Mouse (Mus musculus) heart, adult 2 months (tissue): ENCODE data around the gene Syngap1. TPM values are rescaled to one million over a fixed set of nuclear protein-coding genes. Genes with fewer than 3 reads are reported as not detected.

Experiments
- DNase-seq, 2 experiments: peaks; one replicate each; pipeline ENCODE4 v3.0.0; 2021
- H3K27ac ChIP-seq: fragments of 200-600 bp; 2 replicates; pipeline ENCODE4 v1.8.1; 2022
- H3K27me3 ChIP-seq: fragments of 200-500 bp; 2 replicates; pipeline ENCODE4 v1.6.1; 2012; ENCODE audit warnings: mild to moderate bottlenecking, low read length, inconsistent platforms, mixed read lengths; ENCODE audit not compliant: control insufficient read depth, insufficient read depth
- H3K36me3 ChIP-seq: fragments of 200-500 bp; 2 replicates; pipeline ENCODE4 v1.6.1; 2012; ENCODE audit warnings: low read length, inconsistent platforms; ENCODE audit not compliant: control insufficient read depth, insufficient read depth
- H3K4me1 ChIP-seq: fragments of 200-500 bp; 2 replicates; pipeline ENCODE4 v1.6.1; 2011; ENCODE audit warnings: low read length; ENCODE audit not compliant: control insufficient read depth, insufficient read depth
- H3K4me3 ChIP-seq: fragments of 200-600 bp; 2 replicates; pipeline ENCODE4 v1.8.1; 2022
- H3K79me2 ChIP-seq: fragments of 200-500 bp; replicated peaks from 2 replicates; pipeline ENCODE4 v1.6.1; 2012; ENCODE audit warnings: mild to moderate bottlenecking, inconsistent platforms, low read length, moderate library complexity, mixed read lengths; ENCODE audit not compliant: control insufficient read depth, insufficient read depth
- H3K9ac ChIP-seq: fragments of 200-500 bp; 2 replicates; pipeline ENCODE4 v1.6.1; 2012; ENCODE audit warnings: low read depth, mild to moderate bottlenecking, control low read depth, inconsistent platforms, low read length, mixed read lengths
- CTCF ChIP-seq: fragments of 200-600 bp; IDR thresholded peaks from 2 replicates; pipeline ENCODE4 v1.8.1; 2022; ENCODE audit warnings: antibody characterized with exemption, mild to moderate bottlenecking, moderate library complexity
- EP300 ChIP-seq: fragments of 200-500 bp; IDR thresholded peaks from 2 replicates; pipeline ENCODE4 v1.6.1; 2011; ENCODE audit warnings: low read depth, low read length, control low read depth; ENCODE audit not compliant: insufficient read depth
- POLR2A ChIP-seq: fragments of 200-500 bp; IDR thresholded peaks from 2 replicates; pipeline ENCODE4 v1.6.1; 2011; ENCODE audit warnings: mild to moderate bottlenecking, low read depth, low read length, control low read depth; ENCODE audit not compliant: insufficient read depth
- WGBS: fragments of 180-500 bp; shearing (Covaris S2); methylation state at CpG from one replicate; pipeline ENCODE4 v1.1.7; 2018; 5-methylcytosine and 5-hydroxymethylcytosine counted together
- intact Hi-C: fragments of 180-260 bp; cut with DNase I; formaldehyde crosslinking; loops from one replicate; pipeline ENCODE4 v1.15.1; 2025
- polyA plus RNA-seq: library from polyadenylated mRNA; depleted of rRNA; stranded (reverse); fragments of >200 nt; gene quantifications from 2 replicates; pipeline ENCODE4 v1.2.3, GENCODE M21; 2012
- total RNA-seq, 2 experiments: library from RNA; stranded (reverse); gene quantifications; 2 replicates each; pipeline ENCODE4 v1.2.3; 2021

Syngap1 gene
- total and polyA plus RNA-seq, 3 experiments, result 4.1 to 9.0 (median 4.2) TPM

GRCm38 (mm10) chr17:26958880-26959279 lies 17.8 kb downstream of the Syngap1 start:
- Histone ChIP-seq H3K27ac (no peak overlapping the region), H3K36me3 (no peaks in the 10 kb centered on the region), H3K4me3 (no peak overlapping the region), H3K79me2 (no peaks in the 10 kb centered on the region), H3K27me3 (no peaks in the 10 kb centered on the region), H3K4me1 (no peaks in the 10 kb centered on the region), H3K9ac (no peak overlapping the region)
- intact Hi-C loops, result no loop called here
- DNase-seq, result no peak
- TF ChIP-seq EP300 (no peak), CTCF (no peak), POLR2A (no peak)
- 60% methylated on average over 5 of the region's 5 CpGs for WGBS

GRCm38 (mm10) chr17:26959815-26960214 lies 18.8 kb downstream of the Syngap1 start:
- H3K4me1 ChIP-seq, result no peaks in the 10 kb centered on the region
- H3K36me3 ChIP-seq, result no peaks in the 10 kb centered on the region

GRCm38 (mm10) chr17:26961572-26962240 lies 20.7 kb downstream of the Syngap1 start:
- WGBS, result 93% methylated on average over 21 of the region's 21 CpGs
- intact Hi-C loops, result no loop called here
- Histone ChIP-seq H3K27me3 (no peaks in the 10 kb centered on the region), H3K79me2 (no peaks in the 10 kb centered on the region), H3K27ac (no peak overlapping the region), H3K4me3 (no peak overlapping the region), H3K9ac (no peak overlapping the region), H3K36me3 (no peaks in the 10 kb centered on the region), H3K4me1 (no peaks in the 10 kb centered on the region)
- no peak for TF ChIP-seq EP300
- TF ChIP-seq POLR2A, result no peak
- TF ChIP-seq CTCF, result no peak
- no peak for DNase-seq

More at GRCm38 (mm10) chr17:26959815-26960214, 18.8 kb downstream of the Syngap1 start:
- no peak overlapping the region for H3K27ac ChIP-seq
- H3K4me3 ChIP-seq, result no peak overlapping the region
- no peaks in the 10 kb centered on the region for H3K79me2 ChIP-seq
- TF ChIP-seq EP300 (no peak), CTCF (no peak), POLR2A (no peak)
- intact Hi-C loops, result no loop called here
- H3K27me3 ChIP-seq, result no peaks in the 10 kb centered on the region
- no peak for DNase-seq
- H3K9ac ChIP-seq, result no peak overlapping the region
- 87% methylated on average over 4 of the region's 4 CpGs for WGBS

- Histone ChIP-seq H3K79me2 (no peaks in the 10 kb centered on the region), H3K9ac (no peak overlapping the region), H3K36me3 (no peaks in the 10 kb centered on the region), H3K27me3 (no peaks in the 10 kb centered on the region), H3K27ac (no peak overlapping the region), H3K4me1 (no peaks in the 10 kb centered on the region), H3K4me3 (no peak overlapping the region)
- intact Hi-C loops, result no loop called here
- DNase-seq, result no peak
- TF ChIP-seq POLR2A (no peak), CTCF (no peak), EP300 (no peak)
- WGBS, result 93% methylated on average over 11 of the region's 11 CpGs
Observed at GRCm38 (mm10) chr17:26966993-26967392, 25.9 kb downstream of the Syngap1 start.

- no peaks in the 10 kb centered on the region for H3K36me3 ChIP-seq
Observed at GRCm38 (mm10) chr17:26967477-26967876, 26.4 kb downstream of the Syngap1 start.

GRCm38 (mm10) chr17:26968200-26968611 lies 27.2 kb downstream of the Syngap1 start:
- H3K27me3 ChIP-seq, result no peaks in the 10 kb centered on the region
- intact Hi-C loops, result no loop called here
- no peak overlapping the region for H3K9ac ChIP-seq
- no peak for TF ChIP-seq EP300
- no peak for TF ChIP-seq CTCF
- TF ChIP-seq POLR2A, result no peak
- no peaks in the 10 kb centered on the region for H3K4me1 ChIP-seq
- no peak overlapping the region for H3K27ac ChIP-seq
- no peak overlapping the region for H3K4me3 ChIP-seq
- no peaks in the 10 kb centered on the region for H3K36me3 ChIP-seq
- WGBS, result 85% methylated on average over 6 of the region's 6 CpGs
- DNase-seq, result no peak
- H3K79me2 ChIP-seq, result no peaks in the 10 kb centered on the region

More at GRCm38 (mm10) chr17:26967477-26967876, 26.4 kb downstream of the Syngap1 start:
- Histone ChIP-seq H3K9ac (no peak overlapping the region), H3K27ac (no peak overlapping the region), H3K4me1 (no peaks in the 10 kb centered on the region), H3K27me3 (no peaks in the 10 kb centered on the region), H3K79me2 (no peaks in the 10 kb centered on the region), H3K4me3 (no peak overlapping the region)
- DNase-seq, result no peak
- TF ChIP-seq EP300, result no peak
- intact Hi-C loops, result no loop called here
- WGBS, result 87% methylated on average over 6 of the region's 6 CpGs
